Mouse (Mus musculus) cerebellum, adult (tissue): ENCODE data around the gene Dph7.
"Not testable (repeated sequence)": the region's sequence is repeated elsewhere in the genome, so short reads cannot be mapped to it uniquely, and the experiment has no call there.

Experiments used
- ATAC-seq: cut with Nextera tagmentation; 2 replicates; pipeline ENCODE4 v1.9.2; 2017; ENCODE audit warnings: mild to moderate bottlenecking, moderate library complexity, mixed read lengths; ENCODE audit not compliant: insufficient number of reproducible peaks, low FRiP score, low TSS enrichment

The Dph7 gene

GRCm38 (mm10) chr2:24960910-24961309 lies 1.3 kb upstream of the Dph7 start:
- ATAC-seq, result no peak; the same call in 1 of the 2 replicates

DNA sequence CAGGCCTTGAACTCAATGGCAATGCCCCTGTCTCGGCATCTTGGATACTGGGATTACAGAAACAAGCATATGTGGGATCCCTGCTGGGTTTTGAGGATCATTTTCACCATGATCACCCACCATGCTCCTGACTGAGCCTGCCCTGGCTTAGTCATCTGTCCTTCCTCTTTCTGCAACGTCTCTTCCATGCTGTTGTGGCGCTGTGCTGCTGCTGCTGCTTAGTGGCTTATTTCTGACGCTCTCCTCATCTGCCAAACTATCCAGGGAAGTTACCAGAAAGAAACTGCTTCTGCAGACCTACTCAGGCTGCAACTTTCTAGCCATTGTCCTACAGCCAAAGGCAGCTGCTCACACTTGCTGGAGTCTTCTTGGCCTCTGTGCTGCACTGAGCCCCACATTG lies 8.2 kb downstream of the Dph7 start:
- ATAC-seq, result no peak

DNA sequence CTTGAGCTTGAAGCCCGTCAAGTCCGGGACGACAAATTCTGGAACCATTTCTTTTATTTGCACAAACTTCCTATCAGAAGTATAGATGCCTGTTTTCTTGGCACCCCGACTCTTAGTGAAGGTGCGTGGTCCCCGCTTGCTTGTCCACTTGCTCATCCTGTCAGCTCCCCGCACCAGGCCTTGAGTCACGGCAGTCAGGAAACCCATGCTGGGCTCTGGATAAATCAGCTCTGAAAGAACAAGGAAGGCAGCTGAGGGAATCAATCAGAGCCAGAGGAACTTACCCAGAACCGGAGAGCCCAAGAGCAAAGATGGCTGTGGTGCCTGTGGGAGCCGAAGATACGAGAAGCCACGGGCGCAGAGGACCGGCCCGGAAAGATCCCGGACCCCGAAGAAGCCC lies 12.3 kb downstream of the Dph7 start:
- not testable (repeated sequence) for ATAC-seq

- peak; percentile 99 for ATAC-seq
Measured at GRCm38 (mm10) chr2:24974906-24975703, 12.9 kb downstream of the Dph7 start, which contains the start of gene Mrpl41. Gene Mrpl41 (minus strand): TSS chr2:24975098.

GRCm38 (mm10) chr2:24975704-24976297 lies 13.6 kb downstream of the Dph7 start, which contains the start of gene Pnpla7:
Gene Pnpla7 (plus strand): TSS chr2:24976033.
- peak; percentile 31; the same call in 1 of the 2 replicates for ATAC-seq

DNA sequence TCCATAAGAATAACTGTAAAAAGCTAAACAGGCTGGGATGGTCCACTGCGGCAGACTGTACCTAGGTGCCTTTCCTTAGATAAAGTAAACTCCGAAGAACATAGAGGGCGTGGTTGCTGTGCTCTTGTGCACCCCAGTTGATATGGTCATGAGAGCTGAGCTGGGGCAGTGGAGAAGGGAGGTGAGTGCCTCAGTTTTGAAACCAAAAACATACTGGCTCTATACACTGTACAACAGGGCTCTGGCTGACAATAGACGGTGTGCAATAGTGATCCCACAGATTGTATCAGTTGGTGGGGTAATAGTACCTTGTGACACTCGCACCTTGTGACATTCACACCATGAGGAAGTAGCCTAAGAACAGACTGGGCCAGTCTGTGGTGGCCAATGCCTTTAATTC lies 14.8 kb downstream of the Dph7 start:
- ATAC-seq, result no peak

- no peak for ATAC-seq
Measured at GRCm38 (mm10) chr2:24987762-24988161, 25.6 kb downstream of the Dph7 start.

DNA sequence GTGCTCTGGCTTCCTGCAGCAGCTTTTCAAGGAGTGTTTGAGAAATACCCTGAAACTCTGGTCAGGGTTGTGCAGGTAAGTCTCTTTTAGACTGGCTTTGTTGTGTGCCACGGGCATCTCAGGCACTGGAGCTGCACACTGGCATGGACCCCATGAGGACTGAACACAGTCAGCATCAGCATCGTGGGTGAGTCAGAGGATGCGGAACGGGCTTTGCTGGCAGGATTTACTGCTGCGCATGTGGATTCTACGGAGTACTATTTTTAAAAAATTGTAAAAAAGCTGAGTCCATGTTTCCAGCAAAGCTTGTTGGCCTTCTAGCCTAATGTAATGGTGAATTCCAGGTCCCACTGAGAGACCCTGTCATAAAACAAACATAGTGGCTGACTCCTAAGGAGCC lies 33.1 kb downstream of the Dph7 start:
- no peak for ATAC-seq

DNA sequence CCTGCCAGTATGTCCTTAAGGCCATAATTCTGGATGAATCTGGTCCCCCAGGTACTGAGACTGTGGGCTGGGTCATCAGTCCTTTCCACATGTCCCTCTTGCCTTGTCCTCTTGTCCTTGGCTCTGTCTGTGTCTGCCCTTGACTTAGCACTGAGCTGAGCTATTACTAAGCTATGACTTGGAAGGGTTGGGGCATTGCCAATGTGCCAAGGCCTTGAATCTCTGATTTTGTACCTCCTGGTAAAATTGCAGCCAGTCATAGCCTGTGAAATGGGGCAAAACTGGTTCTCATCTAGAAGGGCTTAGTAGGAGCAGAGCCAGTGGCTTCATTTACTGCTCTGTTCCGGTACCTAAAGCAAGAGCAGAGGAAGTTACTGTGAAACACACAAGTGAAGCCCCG lies 34.3 kb downstream of the Dph7 start:
- ATAC-seq, result no peak

- no peak for ATAC-seq
Measured at GRCm38 (mm10) chr2:25000544-25001235, 38.5 kb downstream of the Dph7 start.

- no peak for ATAC-seq
Measured at GRCm38 (mm10) chr2:25003946-25004786, 42.0 kb downstream of the Dph7 start.

DNA sequence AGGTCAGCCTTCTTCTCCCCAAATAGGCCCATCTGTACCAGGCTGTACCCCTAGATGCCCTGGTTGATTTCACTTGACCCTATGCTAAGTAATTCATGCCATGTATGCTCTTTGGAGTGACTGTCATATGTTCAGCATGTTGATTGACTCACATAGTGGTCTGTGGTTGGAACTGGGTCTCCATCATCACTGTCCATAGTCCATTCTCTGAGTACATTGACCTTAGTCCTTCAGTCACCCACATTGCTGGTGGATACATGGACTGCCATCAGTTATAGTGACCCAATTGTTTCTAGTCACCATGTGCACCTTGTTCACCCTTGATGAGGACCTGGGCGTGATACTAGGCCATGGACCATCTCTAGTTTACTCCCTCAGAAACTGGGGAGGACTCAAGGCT lies 44.6 kb downstream of the Dph7 start:
- ATAC-seq, result no peak

- ATAC-seq, result no peak
Measured at GRCm38 (mm10) chr2:25008250-25008649, 46.0 kb downstream of the Dph7 start.
